In the genomic region with DNA sequence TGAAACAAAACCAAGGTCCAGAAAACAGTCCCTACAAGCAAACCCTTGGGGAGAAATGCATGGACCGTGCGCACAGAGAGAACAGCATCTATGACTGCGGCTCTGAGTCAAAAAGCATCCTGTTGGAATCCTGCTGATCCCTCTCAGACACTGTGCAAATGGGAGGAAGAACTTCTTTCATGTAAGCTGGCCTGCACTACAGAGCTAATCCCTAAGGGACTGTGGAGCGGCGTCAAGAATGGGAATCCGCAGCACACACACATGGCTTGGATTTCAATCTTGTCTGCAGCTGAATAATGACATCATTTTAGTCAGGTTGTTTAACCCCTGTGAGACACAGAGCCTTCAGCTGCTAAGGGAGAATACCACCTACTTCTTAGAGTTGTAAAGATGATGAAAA, we compare ENCODE assay signal across 13 mouse cellular contexts. TPM values are rescaled to one million over a fixed set of nuclear protein-coding genes. Genes with fewer than 3 reads are reported as not detected.
DNase-seq lines count a peak whose midpoint lies in the region; TF ChIP-seq lines count a peak whose summit lies in the region.
"Had no signal": no experiment of that assay in that cellular context is flagged by ENCODE, and none has a peak within 500 bp of the region (broad histone marks: within the 10 kb centered on the region; RNA-seq: fewer than 3 reads in every experiment).

No protein-coding gene starts in this region.

- DNase-seq in embryo, embryonic 11 days, result peak; percentile 23
- DNase-seq in embryo, embryonic 10 days (ENCODE audit: low spot score), result no peak
- DNase-seq in layer of hippocampus, adult 2 months (ENCODE audit: low spot score in 2 of 2), result no peak
- no peak for DNase-seq in layer of hippocampus, adult 18-20 months (ENCODE audit: low spot score in 2 of 2)
- DNase-seq in mesoderm, embryonic 11.5 days (ENCODE audit: low read depth, low spot score), result peak; percentile 38
- peak; percentile 10 for DNase-seq in skeletal muscle tissue, adult 2 months (ENCODE audit: low read depth, low spot score)
- DNase-seq in kidney, adult 9 months, result no peak
- no peak for DNase-seq in kidney, postnatal 14 days
- DNase-seq: adrenal gland, postnatal 36 days; cerebellum, adult 18-20 months; kidney, adult 18-20 months; left cerebral cortex, postnatal 4 days; lung, adult 18-20 months had no signal

- H3K4me3 ChIP-seq in layer of hippocampus, adult 2 months, result no peak overlapping the region

- H3K27ac ChIP-seq in layer of hippocampus, adult 2 months, result peak overlapping the region; percentile 61

- TF ChIP-seq CTCF in layer of hippocampus, adult 2 months (conservative IDR thresholded peaks at IDR 0.05), result no peak

RNA-seq across cellular contexts. Expression of a gene that starts 26.4 kb away (rescaled TPM):
- total RNA-seq in layer of hippocampus, adult 2 months (2021), result 10 to 100 TPM; 77.6 to 79.2 TPM
- total RNA-seq in layer of hippocampus, adult 18-20 months (2021), result 10 to 100 TPM; 73.6 to 76.1 TPM

Comparison
In these comparisons a context has a peak if more than half of its experiments do, and no peak if none do; other contexts are left out.
1. DNase-seq: peak in embryo, embryonic 11 days (single experiment), mesoderm, embryonic 11.5 days (single experiment) and skeletal muscle tissue, adult 2 months (single experiment); none in embryo, embryonic 10 days (single experiment), layer of hippocampus, adult 2 months (0 of 2), layer of hippocampus, adult 18-20 months (0 of 2), kidney, adult 9 months (single experiment) and kidney, postnatal 14 days (single experiment).